Mouse (Mus musculus): ENCODE results near the gene Ifih1. TPM values are rescaled to one million over a fixed set of nuclear protein-coding genes. Genes with fewer than 3 reads are reported as not detected.
A peak's percentile ranks its signal among the peaks of the same experiment; 100 is the strongest.

Gene Ifih1
- total RNA-seq, 2 experiments from 2014 or later, result 3.9 to 5.5 TPM

- intact Hi-C loops (cut with DNase I), result no loop called here
- peak; percentile 49 to 76 for DNase-seq
Measured at GRCm38 (mm10) chr2:62643405-62644305, 2.4 kb downstream of the Ifih1 start.

- intact Hi-C loops (cut with DNase I), result no loop called here
- no peak for DNase-seq
Measured at GRCm38 (mm10) chr2:62639869-62640268, 6.2 kb downstream of the Ifih1 start.

GRCm38 (mm10) chr2:62630446-62630845, 15.6 kb downstream of the Ifih1 start:
- peak; percentile 41 to 60 for DNase-seq
- intact Hi-C loops (cut with DNase I), result loop anchor here (2.0 kb wide), 1 partner anchor 284 kb away; no protein-coding TSS in a partner anchor

DNA sequence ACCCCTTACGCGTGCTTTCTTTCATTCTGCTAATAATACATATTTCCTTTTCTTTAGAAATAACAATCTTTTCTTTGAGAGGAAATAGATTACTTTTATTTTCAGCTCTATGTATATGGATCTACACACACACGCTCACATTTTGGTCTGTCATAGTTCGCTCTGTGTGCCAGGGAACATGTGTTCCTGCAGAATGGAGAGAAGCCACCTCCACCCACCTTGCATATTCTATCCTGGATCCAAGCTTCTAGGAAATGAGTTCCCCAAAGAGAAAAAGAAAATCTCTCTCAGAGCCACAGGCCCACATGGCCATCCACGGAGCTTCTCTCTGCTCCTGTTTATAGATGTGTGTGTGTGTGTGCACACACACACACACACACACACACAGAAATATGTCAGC, 17.7 kb downstream of the Ifih1 start:
- DNase-seq, result no peak
- intact Hi-C loops (cut with DNase I), result loop anchor here (2.0 to 10.0 kb wide), 4 partner anchors 81 to 984 kb away; no protein-coding TSS in a partner anchor

DNA sequence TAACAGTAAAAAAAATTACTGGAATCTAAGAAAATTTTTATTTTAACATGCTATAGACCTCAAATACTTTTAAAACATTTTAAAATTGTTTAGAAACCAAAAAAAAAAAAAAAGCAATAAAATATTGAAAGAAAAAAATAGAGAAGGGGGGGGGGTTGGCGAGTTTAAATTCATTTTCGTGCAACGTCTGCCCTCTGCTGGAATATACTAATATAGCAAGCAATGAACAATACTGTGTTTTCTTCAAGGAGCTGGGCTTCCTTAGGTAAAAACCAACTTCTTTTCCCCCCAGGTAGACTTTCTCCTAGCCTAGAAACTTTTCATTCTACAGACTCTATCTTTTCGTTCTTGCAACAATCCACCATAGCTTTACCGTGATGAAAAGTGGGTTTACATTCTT, 18.3 kb downstream of the Ifih1 start:
- intact Hi-C loops (cut with DNase I), result loop anchor here (2.0 to 10.0 kb wide), 4 partner anchors 80 to 983 kb away; no protein-coding TSS in a partner anchor
- DNase-seq, result peak; percentile 12 to 48

DNA sequence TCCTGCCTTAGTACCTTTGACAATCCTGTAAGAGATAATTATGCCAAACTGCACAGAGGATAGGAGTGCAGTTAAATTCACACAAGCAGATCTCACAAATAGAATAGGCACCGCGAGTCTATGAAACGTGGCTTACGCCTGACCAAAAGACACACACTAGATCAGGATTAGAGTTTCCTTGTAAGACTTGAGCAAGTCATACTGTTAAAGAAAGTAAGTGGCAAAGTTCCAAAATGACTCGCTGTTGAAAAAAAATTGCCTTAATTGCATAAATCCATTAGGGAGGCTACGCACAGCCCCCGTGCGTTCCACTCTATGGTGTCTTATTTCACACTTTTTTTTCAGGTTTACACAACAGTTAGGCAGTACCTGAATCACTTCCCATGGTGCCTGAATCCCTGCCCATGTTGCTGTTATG, 23.0 kb downstream of the Ifih1 start:
- no peak for DNase-seq
- intact Hi-C loops (cut with DNase I), result loop anchor here (10.0 kb wide), 1 partner anchor 978 kb away; no protein-coding TSS in a partner anchor

- DNase-seq, result no peak
- intact Hi-C loops (cut with DNase I), result loop anchor here (10.0 kb wide), 1 partner anchor 975 kb away; no protein-coding TSS in a partner anchor
Measured at GRCm38 (mm10) chr2:62619679-62620078, 26.4 kb downstream of the Ifih1 start.

- no peak for DNase-seq
- intact Hi-C loops (cut with DNase I), result no loop called here
Measured at GRCm38 (mm10) chr2:62618934-62619341, 27.1 kb downstream of the Ifih1 start.

DNA sequence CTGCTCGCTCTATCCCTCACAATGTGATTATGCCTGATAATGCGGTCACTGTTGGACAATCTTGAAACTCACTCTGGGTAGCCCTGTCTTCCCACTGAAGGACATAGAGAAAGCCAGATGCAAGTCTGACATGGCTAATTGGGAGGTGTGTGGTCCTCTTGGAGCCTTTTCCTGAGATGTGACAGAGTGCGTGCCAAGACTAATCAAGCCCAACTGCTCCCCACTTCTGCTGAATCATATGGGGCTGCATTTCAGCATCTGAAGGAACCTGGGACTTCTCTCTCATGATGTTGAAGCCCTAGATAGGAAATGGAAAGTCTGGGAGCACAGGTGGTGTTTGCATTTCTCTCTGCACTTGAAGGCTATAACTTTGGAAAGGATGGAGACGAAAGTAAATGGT, 32.9 kb downstream of the Ifih1 start:
- no peak for DNase-seq
- intact Hi-C loops (cut with DNase I), result no loop called here

- intact Hi-C loops (cut with DNase I), result no loop called here
Measured at GRCm38 (mm10) chr2:62606205-62606604, 39.9 kb downstream of the Ifih1 start.

GRCm38 (mm10) chr2:62603530-62603929, 42.5 kb downstream of the Ifih1 start:
- intact Hi-C loops (cut with DNase I), result no loop called here
- DNase-seq, result no peak

More at GRCm38 (mm10) chr2:62606205-62606604, 39.9 kb downstream of the Ifih1 start:
- DNase-seq, result no peak

- intact Hi-C loops (cut with DNase I), result no loop called here
Measured at GRCm38 (mm10) chr2:62596586-62596985, 49.5 kb downstream of the Ifih1 start.

DNA sequence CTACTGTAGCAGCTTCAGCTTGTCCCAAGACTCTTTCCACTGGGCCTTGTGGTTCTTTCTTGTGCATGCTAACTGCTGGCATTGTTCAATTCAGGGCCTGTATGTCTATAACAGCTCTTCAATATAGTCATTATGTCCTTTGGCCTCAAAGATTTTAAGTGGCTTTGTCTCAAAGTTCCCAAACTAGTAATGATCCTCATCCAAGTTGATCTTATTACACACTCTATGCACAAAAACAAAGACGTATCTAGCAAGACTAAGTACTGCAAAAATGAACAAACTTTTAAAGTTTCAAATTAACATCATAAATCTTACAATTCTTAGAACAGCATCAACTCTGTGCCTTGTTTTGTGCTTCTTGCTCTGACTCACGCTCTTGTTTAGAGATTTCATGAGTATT, 51.6 kb downstream of the Ifih1 start:
- no peak for DNase-seq
- intact Hi-C loops (cut with DNase I), result no loop called here

More at GRCm38 (mm10) chr2:62596586-62596985, 49.5 kb downstream of the Ifih1 start:
- peak; percentile 36 to 39 for DNase-seq

- intact Hi-C loops (cut with DNase I), result no loop called here
- no peak for DNase-seq
Measured at GRCm38 (mm10) chr2:62591555-62591954, 54.5 kb downstream of the Ifih1 start.

DNA sequence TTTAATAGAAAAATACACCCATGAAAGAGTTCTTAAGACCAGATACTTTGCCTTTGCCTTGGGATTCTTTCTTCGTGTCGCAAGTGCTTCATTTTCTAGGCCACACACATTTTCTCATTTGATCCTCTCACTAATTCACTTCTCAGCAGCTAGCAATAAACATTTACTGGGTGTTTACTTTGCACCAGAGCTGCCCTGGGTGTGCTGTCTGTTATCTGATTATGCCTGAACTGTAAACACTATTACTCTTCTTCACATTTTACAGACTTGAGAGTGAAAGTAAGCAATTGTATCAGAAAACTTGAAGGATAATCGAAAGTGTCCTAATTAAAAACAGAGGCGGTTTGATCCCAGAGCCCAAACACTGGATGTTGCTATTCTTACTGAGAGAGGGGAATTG, 56.7 kb downstream of the Ifih1 start:
- no peak for DNase-seq
- intact Hi-C loops (cut with DNase I), result no loop called here

- DNase-seq, result no peak
- intact Hi-C loops (cut with DNase I), result no loop called here
Measured at GRCm38 (mm10) chr2:62585769-62586168, 60.3 kb downstream of the Ifih1 start.

GRCm38 (mm10) chr2:62574962-62575361, 71.1 kb downstream of the Ifih1 start:
- DNase-seq, result peak in 1 of 2 experiments; percentile 16
- intact Hi-C loops (cut with DNase I), result no loop called here

DNA sequence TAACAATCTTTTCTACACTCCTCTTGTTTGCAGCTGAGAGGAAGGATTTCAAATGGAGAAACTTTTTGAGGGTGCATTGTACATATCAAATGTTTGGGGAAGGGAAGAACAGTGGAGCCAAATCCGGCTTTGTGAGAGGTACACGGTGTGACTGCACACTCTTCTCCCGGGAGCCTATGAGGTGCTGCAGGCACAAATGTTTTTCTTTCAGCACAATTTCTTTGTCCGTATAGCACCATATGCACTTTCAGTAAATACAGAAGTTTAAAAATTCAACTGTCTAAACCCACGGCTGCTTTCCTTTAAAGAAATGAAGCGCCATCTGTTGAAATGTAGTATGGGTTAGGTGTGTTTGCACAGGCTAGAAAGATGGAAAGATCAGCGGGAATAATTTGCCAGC, 71.8 kb downstream of the Ifih1 start:
- no peak for DNase-seq
- intact Hi-C loops (cut with DNase I), result no loop called here

DNA sequence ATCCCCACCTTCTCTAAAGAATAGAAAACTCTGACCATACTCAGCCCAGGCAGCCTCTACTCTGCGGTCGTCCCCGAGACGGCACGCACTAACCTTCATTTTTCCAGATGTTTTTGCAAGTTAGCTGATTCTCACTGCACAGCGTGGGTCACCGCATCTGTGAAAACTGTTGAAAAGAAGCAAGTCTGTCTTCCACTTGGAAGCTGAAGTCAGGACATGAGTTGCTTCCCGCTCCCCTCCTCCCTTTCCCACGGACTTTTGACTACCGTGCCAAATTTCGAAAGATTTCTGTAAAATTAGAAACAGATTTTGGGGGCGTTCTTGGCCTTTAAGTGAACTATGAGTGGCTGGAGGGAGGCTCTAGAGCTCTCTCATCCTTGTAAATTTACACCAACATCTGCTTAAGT, 72.3 kb downstream of the Ifih1 start, which contains the start of gene Fap:
TSS of gene Fap (minus strand) at position 323 of the 407 bp plus-strand sequence.
- DNase-seq, result peak; percentile 55 to 63
- intact Hi-C loops (cut with DNase I), result no loop called here

DNA sequence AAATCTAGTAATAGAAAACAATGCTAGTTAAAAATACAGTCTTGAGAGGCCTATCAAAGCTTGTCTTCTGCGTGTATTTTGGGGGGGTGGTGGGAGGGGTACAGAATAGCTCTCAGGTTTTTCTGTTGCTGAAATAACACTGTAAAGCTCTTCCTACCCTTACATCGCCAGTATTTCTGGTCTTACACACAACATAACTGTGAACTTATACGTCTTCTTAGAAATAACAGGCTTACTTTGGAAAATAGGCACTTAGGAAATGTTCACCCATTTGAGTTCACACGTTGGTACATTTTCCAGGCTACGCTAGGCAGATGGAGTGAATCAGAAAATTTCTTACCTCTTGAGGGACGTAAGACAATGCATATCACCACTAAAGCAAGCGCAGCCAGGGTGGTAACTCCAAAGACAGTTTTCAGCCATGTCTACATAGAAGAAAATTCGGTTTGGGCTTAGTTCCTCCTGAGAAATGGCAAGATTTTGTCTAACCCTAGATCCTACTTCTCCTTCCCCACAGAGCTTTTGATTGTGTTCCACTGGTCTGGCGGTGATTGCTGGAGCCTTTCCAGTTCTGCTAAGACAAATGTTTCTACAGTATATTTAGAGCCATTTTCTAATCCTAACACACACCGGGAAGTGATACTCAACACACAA, 72.8 kb downstream of the Ifih1 start:
- DNase-seq, result peak; percentile 26 to 39

DNA sequence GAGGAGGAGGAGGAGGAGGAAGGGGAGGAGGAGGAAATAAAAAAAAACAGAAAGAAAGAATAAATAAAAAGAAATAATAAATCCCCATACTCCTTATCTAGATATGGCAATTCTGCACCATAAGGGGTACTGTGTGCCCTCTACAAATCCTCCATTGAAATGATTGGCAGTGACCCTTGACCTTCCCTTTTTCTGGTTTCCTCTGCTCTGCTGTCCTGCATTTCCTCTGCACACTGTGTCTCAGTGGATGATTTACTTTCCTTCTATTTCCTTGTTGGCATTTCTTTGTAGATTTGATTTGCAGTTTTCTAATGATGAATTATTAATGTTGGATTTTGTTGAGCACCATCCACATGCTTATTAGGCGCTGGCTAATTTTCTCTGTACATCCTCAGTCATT, 81.4 kb downstream of the Ifih1 start:
- no peak for DNase-seq

More for the DNA sequence above, 72.8 kb downstream of the Ifih1 start:
- intact Hi-C loops (cut with DNase I), result no loop called here

More for the DNA sequence above, 81.4 kb downstream of the Ifih1 start:
- intact Hi-C loops (cut with DNase I), result no loop called here

All from heart, postnatal 10 days (tissue).